Mouse (Mus musculus) hindbrain, embryonic 13.5 days (tissue): Measurements from ENCODE around the gene Gm26992. TPM values are rescaled to one million over a fixed set of nuclear protein-coding genes. Genes with fewer than 3 reads are reported as not detected.

Source experiments
- ATAC-seq: fragments of 200-750 bp; cut with Nextera tagmentation; 2 replicates; pipeline ENCODE4 v1.8.0; 2017; ENCODE audit warnings: moderate TSS enrichment; ENCODE audit not compliant: low FRiP score
- H3K27ac ChIP-seq: fragments of 300-500 bp; sonication (generic); 2 replicates; pipeline ENCODE4 v1.5.1; 2015; ENCODE audit warnings: inconsistent platforms, mild to moderate bottlenecking, moderate library complexity
- H3K27me3 ChIP-seq: fragments of 300-500 bp; sonication (generic); 2 replicates; pipeline ENCODE4 v1.6.1; 2015; ENCODE audit warnings: mild to moderate bottlenecking, inconsistent platforms
- H3K36me3 ChIP-seq: fragments of 300-500 bp; sonication (generic); 2 replicates; pipeline ENCODE4 v1.6.1; 2015; ENCODE audit warnings: mild to moderate bottlenecking, inconsistent platforms
- H3K4me1 ChIP-seq: fragments of 300-500 bp; sonication (generic); replicated peaks from 2 replicates; pipeline ENCODE4 v1.6.1; 2015; ENCODE audit warnings: inconsistent platforms
- H3K4me2 ChIP-seq: fragments of 300-500 bp; sonication (generic); 2 replicates; pipeline ENCODE4 v1.6.1; 2015; ENCODE audit warnings: inconsistent platforms, mild to moderate bottlenecking, moderate library complexity
- H3K4me3 ChIP-seq: fragments of 300-500 bp; sonication (generic); 2 replicates; pipeline ENCODE4 v1.5.1; 2015; ENCODE audit warnings: mild to moderate bottlenecking, inconsistent platforms
- H3K9ac ChIP-seq: fragments of 300-500 bp; sonication (generic); 2 replicates; pipeline ENCODE4 v1.6.1; 2015; ENCODE audit warnings: mild to moderate bottlenecking, inconsistent platforms
- H3K9me3 ChIP-seq: fragments of 300-500 bp; sonication (generic); 2 replicates; pipeline ENCODE4 v1.6.1; 2016; ENCODE audit warnings: inconsistent platforms
- WGBS: fragments of 180-500 bp; shearing (Covaris S2); methylation state at CpG from one replicate; pipeline ENCODE4 v1.1.7; 2015; 5-methylcytosine and 5-hydroxymethylcytosine counted together
- polyA plus RNA-seq: library from polyadenylated mRNA; unstranded; fragments of >200 nt; fragmentation: Nextera tagmentation; extraction: Ambion mirVana; gene quantifications from 2 replicates; pipeline ENCODE4 v1.2.1, GENCODE M21; 2015

Gm26992 gene
- polyA plus RNA-seq, result not detected in 2 replicates

DNA sequence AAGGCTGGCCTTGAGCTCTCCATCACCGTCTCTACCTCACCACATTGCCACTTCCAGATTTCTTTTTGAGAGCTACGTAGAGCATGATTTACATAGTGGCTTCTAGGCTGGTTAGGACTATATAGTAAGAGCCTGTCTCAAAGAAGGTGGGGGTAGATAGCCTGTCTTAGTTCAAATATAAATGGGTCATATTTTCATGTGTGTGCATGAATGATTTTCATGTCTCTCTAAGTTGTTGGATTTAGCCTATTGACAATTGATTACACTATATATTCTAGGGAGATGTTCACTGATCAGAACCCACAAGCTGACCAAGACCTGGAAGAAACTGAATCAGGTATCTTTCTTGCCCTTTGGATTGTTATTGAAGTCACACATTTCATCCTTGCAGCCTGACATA is at the start of gene Gm26992:
Gm26992 (plus strand) TSS at position 301 of the 400 bp plus-strand sequence.
- no peak for ATAC-seq
- Histone ChIP-seq H3K36me3 (no peaks in the 10 kb centered on the region), H3K4me1 (no peaks in the 10 kb centered on the region), H3K27ac (no peak within 1 kb of the TSS), H3K9me3 (no peaks in the 10 kb centered on the region), H3K4me2 (no peak within 1 kb of the TSS), H3K9ac (no peak within 1 kb of the TSS), H3K27me3 (peaks cover 50% of the 10 kb centered on the region), H3K4me3 (no peak within 1 kb of the TSS)
- WGBS, result 92% methylated on average over 2 of the region's 2 CpGs

DNA sequence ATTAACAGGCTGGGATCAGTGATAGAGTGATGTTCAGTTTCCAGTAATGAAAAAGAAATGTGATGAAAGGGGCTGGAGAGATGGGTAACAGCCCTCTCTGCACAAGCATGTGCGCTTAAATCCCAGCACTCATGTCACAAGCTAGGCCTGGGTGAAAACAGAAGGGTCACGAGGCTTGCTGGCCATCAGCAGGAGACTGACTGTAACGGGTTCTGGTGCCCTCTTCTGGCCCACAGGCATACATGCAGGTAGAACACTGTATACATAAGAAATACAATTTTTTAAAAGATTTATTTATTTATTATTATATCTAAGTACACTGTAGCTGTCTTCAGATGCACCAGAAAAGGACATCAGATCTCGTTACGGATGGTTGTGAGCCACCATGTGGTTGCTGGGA is 47.6 kb upstream of the Gm26992 start:
- no peak overlapping the region for H3K27ac ChIP-seq
- no peak for ATAC-seq
- no peak overlapping the region for H3K9ac ChIP-seq
- H3K27me3 ChIP-seq, result peaks cover 49% of the 10 kb centered on the region
- H3K4me2 ChIP-seq, result no peak overlapping the region
- H3K36me3 ChIP-seq, result no peaks in the 10 kb centered on the region
- no peak overlapping the region for H3K4me3 ChIP-seq
- WGBS, result 69% methylated on average over 5 of the region's 5 CpGs
- no peaks in the 10 kb centered on the region for H3K4me1 ChIP-seq
- no peaks in the 10 kb centered on the region for H3K9me3 ChIP-seq

DNA sequence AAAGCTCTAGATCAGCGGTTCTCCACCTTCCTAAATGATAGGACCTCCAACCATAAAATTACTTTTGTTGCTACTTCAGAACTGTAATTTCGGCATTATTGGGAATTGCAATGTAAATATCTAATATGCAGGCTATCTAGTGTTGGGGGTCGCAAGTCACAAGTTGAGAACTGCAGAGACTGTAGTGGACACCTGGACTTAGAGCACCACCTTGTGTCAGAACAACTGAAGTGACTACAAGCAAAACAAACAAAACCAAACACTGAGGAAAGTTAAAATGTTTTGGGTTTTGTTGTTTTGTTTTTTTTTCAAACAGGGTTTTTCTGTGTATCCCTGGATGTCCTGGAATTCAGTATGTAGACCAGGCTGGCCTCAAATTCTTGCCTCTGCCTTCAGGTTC is 37.3 kb upstream of the Gm26992 start:
- ATAC-seq, result no peak
- Histone ChIP-seq H3K36me3 (no peaks in the 10 kb centered on the region), H3K4me2 (no peak overlapping the region), H3K27ac (no peak overlapping the region), H3K4me3 (no peak overlapping the region), H3K9me3 (no peaks in the 10 kb centered on the region), H3K9ac (no peak overlapping the region), H3K27me3 (peaks cover 62% of the 10 kb centered on the region), H3K4me1 (no peaks in the 10 kb centered on the region)
- 87% methylated on average over 3 of the region's 3 CpGs for WGBS

DNA sequence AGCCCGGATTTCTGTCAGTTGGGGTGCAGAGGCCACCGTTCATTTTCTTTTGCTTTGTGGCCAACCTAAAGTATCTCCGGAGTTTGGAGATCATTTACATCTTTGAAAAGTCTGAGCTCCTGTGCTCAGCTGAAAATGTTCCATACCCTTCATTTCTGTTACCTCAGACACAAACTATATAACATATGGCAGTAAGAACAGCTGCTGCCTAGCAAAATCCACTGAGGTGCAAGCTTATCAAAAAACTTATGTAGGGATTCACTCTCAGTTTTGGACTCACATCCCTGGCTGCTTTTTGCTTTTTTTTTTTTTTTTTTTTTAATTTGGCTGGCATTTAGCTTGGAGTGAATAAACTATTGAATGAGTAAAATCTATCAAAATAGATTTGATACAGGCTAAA is 33.7 kb upstream of the Gm26992 start:
- 81% methylated on average over 3 of the region's 3 CpGs for WGBS
- no peaks in the 10 kb centered on the region for H3K4me1 ChIP-seq
- H3K27me3 ChIP-seq, result peaks cover 50% of the 10 kb centered on the region
- H3K9me3 ChIP-seq, result no peaks in the 10 kb centered on the region
- H3K36me3 ChIP-seq, result no peaks in the 10 kb centered on the region
- H3K4me2 ChIP-seq, result no peak overlapping the region
- no peak overlapping the region for H3K9ac ChIP-seq
- ATAC-seq, result no peak
- H3K4me3 ChIP-seq, result no peak overlapping the region
- no peak overlapping the region for H3K27ac ChIP-seq

DNA sequence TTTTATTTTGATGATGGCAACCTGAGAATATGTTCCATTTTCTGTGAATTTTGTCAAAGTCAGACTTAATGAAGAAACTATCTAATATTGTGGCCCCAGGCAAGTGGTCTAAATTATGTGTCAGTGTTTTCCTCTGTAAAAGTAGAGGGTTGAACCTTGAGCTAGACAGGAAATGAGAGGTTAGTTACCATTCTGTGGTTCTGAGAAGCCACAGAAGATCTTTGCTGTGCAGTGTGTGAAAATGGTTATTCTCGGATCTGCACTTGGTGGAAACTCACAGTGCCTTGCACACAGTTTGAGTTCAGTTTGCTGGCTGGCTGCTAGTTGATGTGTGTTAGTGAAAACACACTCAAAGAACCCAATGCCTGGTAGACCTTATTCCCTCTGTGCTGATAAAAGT is 28.0 kb upstream of the Gm26992 start:
- Histone ChIP-seq H3K4me2 (no peak overlapping the region), H3K27me3 (peaks cover 62% of the 10 kb centered on the region), H3K4me3 (no peak overlapping the region), H3K9me3 (no peaks in the 10 kb centered on the region), H3K36me3 (no peaks in the 10 kb centered on the region), H3K9ac (no peak overlapping the region), H3K4me1 (no peaks in the 10 kb centered on the region), H3K27ac (no peak overlapping the region)
- ATAC-seq, result no peak
- WGBS, result 80% methylated on average over 1 of the region's 1 CpGs

DNA sequence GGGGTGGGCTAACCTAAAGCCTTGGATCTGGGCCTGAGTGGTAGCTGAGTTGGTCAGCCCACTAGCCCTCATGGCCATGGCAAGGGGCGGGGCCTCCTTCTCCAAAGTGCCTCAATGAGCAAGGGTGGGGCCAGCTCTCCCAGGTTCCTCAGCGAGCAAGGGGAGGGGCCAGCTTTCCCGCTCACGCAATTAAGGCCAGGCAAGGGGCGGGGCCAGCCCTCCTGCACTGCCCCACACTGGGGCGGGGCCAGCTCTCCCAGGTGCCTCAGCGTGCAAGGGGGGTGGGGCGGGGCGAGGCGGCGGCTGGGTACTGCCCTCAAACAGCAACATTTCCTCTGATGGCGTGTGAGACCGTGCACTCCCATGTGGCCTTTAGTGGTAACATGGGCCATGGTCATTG is 16.8 kb upstream of the Gm26992 start:
- no peak overlapping the region for H3K4me2 ChIP-seq
- no peaks in the 10 kb centered on the region for H3K4me1 ChIP-seq
- no peaks in the 10 kb centered on the region for H3K9me3 ChIP-seq
- H3K27ac ChIP-seq, result no peak overlapping the region
- H3K36me3 ChIP-seq, result no peaks in the 10 kb centered on the region
- H3K9ac ChIP-seq, result no peak overlapping the region
- WGBS, result 29% methylated on average over 12 of the region's 13 CpGs
- H3K4me3 ChIP-seq, result no peak overlapping the region
- H3K27me3 ChIP-seq, result peaks cover 72% of the 10 kb centered on the region
- ATAC-seq, result no peak

DNA sequence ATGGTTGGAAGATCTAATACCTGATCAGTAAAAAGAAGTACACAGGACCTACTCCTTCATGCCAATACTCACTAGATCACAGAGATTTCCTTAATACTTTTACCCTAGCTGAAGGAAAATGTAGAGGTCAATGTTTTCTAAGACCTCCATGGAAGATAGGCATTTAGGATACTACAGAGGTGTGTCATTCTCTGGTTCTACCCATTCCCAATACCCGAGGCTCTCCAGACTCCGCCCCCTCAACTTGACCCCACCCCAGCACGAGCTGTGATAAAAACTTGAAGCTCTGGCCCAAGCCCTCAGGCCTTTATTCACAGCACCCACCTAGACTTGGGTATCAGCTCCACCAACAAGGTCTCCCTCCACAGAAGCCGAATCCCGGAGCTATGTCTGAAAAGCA is 7.6 kb upstream of the Gm26992 start, which contains the start of gene Tsx:
Tsx (plus strand) TSS at position 301 of the 400 bp plus-strand sequence.
- no peaks in the 10 kb centered on the region for H3K36me3 ChIP-seq
- H3K4me1 ChIP-seq, result no peaks in the 10 kb centered on the region
- no peak within 1 kb of the TSS for H3K27ac ChIP-seq
- H3K4me2 ChIP-seq, result no peak within 1 kb of the TSS
- H3K27me3 ChIP-seq, result peaks cover 72% of the 10 kb centered on the region
- no peak for ATAC-seq
- WGBS, result 86% methylated on average over 5 of the region's 5 CpGs
- no peaks in the 10 kb centered on the region for H3K9me3 ChIP-seq
- no peak within 1 kb of the TSS for H3K9ac ChIP-seq
- no peak within 1 kb of the TSS for H3K4me3 ChIP-seq

DNA sequence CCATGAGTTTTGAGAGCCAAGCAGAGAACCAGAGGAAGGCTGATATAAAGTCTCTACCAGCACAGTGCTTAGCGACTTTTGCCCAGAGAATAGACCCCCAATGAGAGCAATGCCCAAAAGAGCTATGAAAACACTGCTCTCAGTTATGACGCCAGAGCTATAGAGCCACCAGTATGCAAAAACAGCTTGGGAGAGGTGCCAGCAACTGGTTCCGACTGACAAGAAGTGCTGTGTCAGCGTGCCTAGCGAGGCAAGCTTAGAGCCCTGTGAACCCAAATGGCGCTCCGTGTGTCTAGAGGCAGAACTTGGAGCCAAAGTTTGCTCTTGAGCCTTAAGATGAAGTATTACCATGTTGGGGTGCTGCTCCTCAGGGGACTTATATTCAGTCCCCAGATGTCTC is 5.9 kb downstream of the Gm26992 start:
- no peak overlapping the region for H3K4me3 ChIP-seq
- no peaks in the 10 kb centered on the region for H3K36me3 ChIP-seq
- 80% methylated on average over 7 of the region's 7 CpGs for WGBS
- H3K9me3 ChIP-seq, result no peaks in the 10 kb centered on the region
- no peak overlapping the region for H3K27ac ChIP-seq
- no peak for ATAC-seq
- H3K27me3 ChIP-seq, result peaks cover 45% of the 10 kb centered on the region
- H3K4me2 ChIP-seq, result no peak overlapping the region
- no peak overlapping the region for H3K9ac ChIP-seq
- no peaks in the 10 kb centered on the region for H3K4me1 ChIP-seq

DNA sequence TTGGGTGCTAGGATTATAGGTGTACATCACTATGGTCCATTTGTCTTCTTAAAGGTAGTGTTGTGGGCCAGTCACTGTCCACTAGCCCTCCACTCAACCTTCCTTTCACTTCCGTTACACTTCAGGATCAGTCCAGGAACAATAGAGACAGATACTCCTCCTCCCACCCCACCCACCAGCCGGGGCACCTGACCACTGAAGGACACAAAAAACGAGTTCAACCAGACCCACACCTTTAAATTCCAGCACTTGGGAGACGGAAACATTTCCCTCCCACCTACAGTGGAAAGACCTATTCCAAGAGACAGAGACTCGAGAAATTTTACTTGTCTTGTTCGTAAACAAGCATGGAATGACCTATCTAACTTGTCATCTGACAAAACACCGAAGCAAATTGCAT is 10.5 kb downstream of the Gm26992 start:
- H3K4me1 ChIP-seq, result no peaks in the 10 kb centered on the region
- no peak for ATAC-seq

DNA sequence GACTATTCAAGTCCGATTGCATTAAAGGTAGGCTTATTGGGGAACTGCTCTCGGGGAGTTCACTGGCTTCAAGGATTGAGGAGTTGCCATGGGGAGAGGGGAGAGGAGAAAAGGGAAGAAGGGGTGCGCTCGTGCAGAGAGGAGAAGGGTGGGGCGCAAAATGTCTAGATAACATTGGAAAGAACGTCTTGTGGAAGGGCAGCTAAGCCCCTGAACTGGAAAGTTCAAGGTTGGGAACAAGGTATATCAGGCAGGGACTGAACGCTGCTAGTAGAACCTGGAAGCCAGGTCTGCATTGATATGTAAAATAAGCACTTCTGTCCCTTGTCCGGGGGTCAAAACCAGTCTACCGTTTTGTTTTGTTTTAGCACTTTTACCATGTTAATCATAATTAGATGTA is 16.2 kb downstream of the Gm26992 start:
- H3K36me3 ChIP-seq, result no peaks in the 10 kb centered on the region
- no peak overlapping the region for H3K9ac ChIP-seq
- 11% methylated on average over 9 of the region's 9 CpGs for WGBS
- H3K27me3 ChIP-seq, result peaks cover 69% of the 10 kb centered on the region
- H3K4me3 ChIP-seq, result no peak overlapping the region
- ATAC-seq, result no peak
- H3K4me2 ChIP-seq, result no peak overlapping the region
- no peaks in the 10 kb centered on the region for H3K4me1 ChIP-seq
- no peaks in the 10 kb centered on the region for H3K9me3 ChIP-seq
- no peak overlapping the region for H3K27ac ChIP-seq

More for the DNA sequence above, 10.5 kb downstream of the Gm26992 start:
- 75% methylated on average over 7 of the region's 7 CpGs for WGBS
- peaks cover 71% of the 10 kb centered on the region for H3K27me3 ChIP-seq
- no peak overlapping the region for H3K9ac ChIP-seq
- H3K27ac ChIP-seq, result no peak overlapping the region
- no peak overlapping the region for H3K4me2 ChIP-seq
- no peak overlapping the region for H3K4me3 ChIP-seq
- H3K9me3 ChIP-seq, result no peaks in the 10 kb centered on the region
- H3K36me3 ChIP-seq, result no peaks in the 10 kb centered on the region

DNA sequence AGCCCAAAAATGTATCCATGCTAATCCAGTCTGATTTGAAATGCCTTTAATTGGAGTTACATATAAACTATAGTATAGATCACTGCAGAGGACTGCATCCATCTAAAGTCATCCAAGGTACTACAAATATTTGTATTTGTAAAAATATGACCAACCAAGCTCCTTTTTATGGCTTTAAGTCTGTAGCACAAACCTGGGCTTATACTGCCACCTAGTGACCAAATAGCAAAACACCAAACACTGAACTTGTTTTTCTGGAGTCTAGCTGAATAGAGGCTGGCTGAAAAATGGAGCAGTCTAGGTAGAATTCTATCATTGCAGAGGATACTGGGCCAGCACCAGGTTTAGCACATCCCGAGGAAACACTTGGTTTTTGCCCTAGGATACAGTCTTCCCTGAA is 19.0 kb downstream of the Gm26992 start:
- Histone ChIP-seq H3K4me1 (no peaks in the 10 kb centered on the region), H3K36me3 (no peaks in the 10 kb centered on the region), H3K9ac (no peak overlapping the region), H3K27ac (no peak overlapping the region), H3K27me3 (peaks cover 65% of the 10 kb centered on the region), H3K9me3 (no peaks in the 10 kb centered on the region), H3K4me3 (no peak overlapping the region), H3K4me2 (no peak overlapping the region)
- WGBS, result 12% methylated on average over 1 of the region's 1 CpGs
- ATAC-seq, result peak; percentile 7; the same call in 1 of the 2 replicates

DNA sequence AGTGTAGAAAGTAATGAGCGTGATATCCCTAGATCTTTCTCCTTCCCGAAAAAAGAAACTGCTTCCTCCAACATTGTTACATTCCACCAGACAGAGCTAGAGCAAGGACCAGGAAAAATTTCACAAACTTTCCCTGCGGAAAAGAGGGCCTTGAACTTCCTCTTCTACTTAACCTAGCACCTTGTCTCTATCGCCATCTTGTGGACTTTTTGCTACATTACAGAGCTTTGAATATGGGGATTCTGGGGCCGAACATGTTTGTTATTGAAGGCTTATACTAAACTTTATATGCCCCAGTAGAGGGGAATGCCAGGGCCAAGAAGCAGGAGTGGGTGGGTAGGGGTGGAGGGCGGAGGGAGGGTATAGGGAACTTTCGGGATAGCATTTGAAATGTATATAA is 21.9 kb downstream of the Gm26992 start:
- Histone ChIP-seq H3K4me1 (peaks cover 9% of the 10 kb centered on the region), H3K9me3 (no peaks in the 10 kb centered on the region), H3K36me3 (no peaks in the 10 kb centered on the region), H3K27me3 (peaks cover 68% of the 10 kb centered on the region), H3K9ac (no peak overlapping the region), H3K4me3 (no peak overlapping the region), H3K4me2 (no peak overlapping the region), H3K27ac (no peak overlapping the region)
- 37% methylated on average over 7 of the region's 7 CpGs for WGBS
- ATAC-seq, result no peak

DNA sequence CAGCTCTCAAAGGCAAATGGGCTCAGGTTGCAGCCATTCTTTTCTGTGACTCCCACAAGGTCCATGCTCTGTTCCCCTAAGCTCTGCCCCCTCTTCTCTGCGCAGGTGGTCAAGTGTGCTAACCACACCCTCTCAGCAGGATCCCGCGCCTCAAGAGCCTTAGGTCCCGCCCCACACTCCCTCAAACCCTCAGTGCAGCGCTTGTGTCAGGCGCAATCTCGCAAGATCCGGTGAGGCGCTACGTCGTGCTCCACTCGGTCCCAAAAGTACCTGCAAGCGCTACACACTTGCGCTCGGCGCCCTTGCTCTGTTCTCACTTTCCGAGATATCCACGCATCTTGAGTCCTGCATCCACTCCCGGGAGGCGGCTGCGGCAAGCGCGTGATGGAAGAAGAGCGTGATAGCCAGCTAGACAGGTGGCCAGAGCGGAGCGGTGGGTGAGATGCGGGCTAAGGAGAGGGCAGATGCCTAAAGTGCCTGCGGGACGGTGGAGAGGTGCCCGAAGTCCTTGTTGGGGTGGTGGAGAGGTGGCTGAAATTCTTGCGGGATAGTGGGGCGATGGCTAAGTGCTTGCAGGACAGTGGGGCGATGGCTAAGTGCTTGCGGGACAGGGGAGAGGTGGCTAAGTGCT is 25.8 kb downstream of the Gm26992 start:
- no peak overlapping the region for H3K27ac ChIP-seq
- H3K9ac ChIP-seq, result peak overlapping the region; percentile 35; the same call in 1 of the 2 replicates
- no peaks in the 10 kb centered on the region for H3K36me3 ChIP-seq
- H3K27me3 ChIP-seq, result peaks cover 58% of the 10 kb centered on the region
- H3K4me1 ChIP-seq, result peaks cover 9% of the 10 kb centered on the region
- WGBS, result 7% methylated on average over 34 of the region's 34 CpGs
- no peak for ATAC-seq
- H3K9me3 ChIP-seq, result no peaks in the 10 kb centered on the region
- peak overlapping the region; percentile 38 for H3K4me3 ChIP-seq
- peak overlapping the region; percentile 62 for H3K4me2 ChIP-seq
